Mouse (Mus musculus) bone marrow, adult 2 months (tissue): ENCODE data around the gene Vps4a. TPM values are rescaled to one million over a fixed set of nuclear protein-coding genes. Genes with fewer than 3 reads are reported as not detected.
A peak's percentile ranks its signal among the peaks of the same experiment; 100 is the strongest.

Experiments
- H3K27ac ChIP-seq: fragments of 200-500 bp; 2 replicates; pipeline ENCODE4 v1.5.1; 2012; ENCODE audit warnings: low read depth, mild to moderate bottlenecking, control low read depth, inconsistent platforms, low read length; ENCODE audit not compliant: control insufficient read depth, poor library complexity, insufficient read depth
- H3K4me1 ChIP-seq: fragments of 200-500 bp; 2 replicates; pipeline ENCODE4 v1.6.1; 2011; ENCODE audit warnings: low read length; ENCODE audit not compliant: control insufficient read depth, insufficient read depth
- H3K4me3 ChIP-seq: fragments of 200-500 bp; replicated peaks from 2 replicates; pipeline ENCODE3; 2011; ENCODE audit warnings: mild to moderate bottlenecking, low read depth, low read length, control low read depth; ENCODE audit not compliant: control insufficient read depth
- CTCF ChIP-seq: fragments of 200-500 bp; IDR thresholded peaks from 2 replicates; pipeline ENCODE4 v1.5.1; 2011; ENCODE audit warnings: low read length, control low read depth; ENCODE audit not compliant: control insufficient read depth, insufficient read depth
- POLR2A ChIP-seq: fragments of 200-500 bp; IDR thresholded peaks from 2 replicates; pipeline ENCODE4 v1.6.1; 2011; ENCODE audit warnings: low read depth, mild to moderate bottlenecking, control low read depth, low read length, borderline replicate concordance; ENCODE audit not compliant: control insufficient read depth
- whole genome bisulfite sequencing: fragments of 180-500 bp; shearing (Covaris S2); methylation state at CpG from one replicate; pipeline ENCODE4 v1.1.7; 2018; 5-methylcytosine and 5-hydroxymethylcytosine counted together
- polyA plus RNA-seq: library from polyadenylated mRNA; stranded (reverse); fragments of >200 nt; gene quantifications from 2 replicates; pipeline ENCODE4 v1.2.4, GENCODE M21; 2011; ENCODE audit warnings: low replicate concordance; ENCODE audit not compliant: missing spikeins, insufficient read depth, insufficient read length

Vps4a gene
- polyA plus RNA-seq, 1 experiment, result 34.5 TPM

GRCm38 (mm10) chr8:107056973-107057369 is 25.9 kb downstream of the Vps4a start:
- H3K27ac ChIP-seq, result peak overlapping the region; percentile 23

DNA sequence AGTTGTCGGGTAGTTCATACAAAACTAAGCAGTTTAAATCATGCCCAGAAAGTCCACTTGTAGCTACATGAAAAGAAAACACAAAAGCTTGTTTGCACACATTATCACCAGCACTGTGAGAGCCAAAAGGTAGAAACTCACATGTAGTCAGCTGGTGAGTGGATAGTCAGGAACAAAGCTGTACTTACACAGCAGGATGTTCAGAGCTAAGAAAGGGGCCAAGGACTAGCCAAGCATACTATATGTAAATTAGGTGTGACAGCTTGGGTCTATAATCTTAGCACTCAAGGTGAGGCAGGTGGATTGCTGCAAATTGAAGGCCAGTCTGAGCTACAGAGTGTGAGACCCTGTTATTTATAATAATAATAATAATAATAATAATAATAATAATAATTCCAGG is 31.6 kb downstream of the Vps4a start:
- 91% methylated on average over 1 of the region's 1 CpGs for WGBS
- no peak overlapping the region for H3K4me3 ChIP-seq
- H3K4me1 ChIP-seq, result no peaks in the 10 kb centered on the region
- TF ChIP-seq POLR2A, result no peak
- TF ChIP-seq CTCF, result no peak
- no peak overlapping the region for H3K27ac ChIP-seq

More at GRCm38 (mm10) chr8:107056973-107057369, 25.9 kb downstream of the Vps4a start:
- TF ChIP-seq CTCF (peak; percentile 13; the same call in 1 of the 2 replicates), POLR2A (no peak)
- WGBS, result 1% methylated on average over 33 of the region's 33 CpGs
- H3K4me3 ChIP-seq, result peak overlapping the region; percentile 97
- H3K4me1 ChIP-seq, result peaks cover 1% of the 10 kb centered on the region; the same call in 1 of the 2 replicates

- no peak for TF ChIP-seq CTCF
- no peak for TF ChIP-seq POLR2A
- 49% methylated on average over 17 of the region's 17 CpGs for WGBS
- no peak within 1 kb of the TSS for H3K4me3 ChIP-seq
- H3K4me1 ChIP-seq, result no peaks in the 10 kb centered on the region
- no peak within 1 kb of the TSS for H3K27ac ChIP-seq
Measured at GRCm38 (mm10) chr8:107065511-107066496, 34.8 kb downstream of the Vps4a start, which contains the start of gene Tmed6. Tmed6 (minus strand) TSS chr8:107065644.

- WGBS, result 65% methylated on average over 4 of the region's 4 CpGs
- Histone ChIP-seq H3K4me3 (no peak overlapping the region), H3K4me1 (no peaks in the 10 kb centered on the region), H3K27ac (no peak overlapping the region)
- TF ChIP-seq POLR2A (no peak), CTCF (no peak)
Measured at GRCm38 (mm10) chr8:107073706-107074105, 42.7 kb downstream of the Vps4a start.

- H3K4me3 ChIP-seq, result no peak overlapping the region
- H3K27ac ChIP-seq, result no peak overlapping the region
- H3K4me1 ChIP-seq, result no peaks in the 10 kb centered on the region
- WGBS, result 82% methylated on average over 1 of the region's 1 CpGs
- TF ChIP-seq CTCF (no peak), POLR2A (no peak)
Measured at GRCm38 (mm10) chr8:107074128-107074527, 43.1 kb downstream of the Vps4a start.

- Histone ChIP-seq H3K4me1 (no peaks in the 10 kb centered on the region), H3K27ac (no peak overlapping the region)
Measured at GRCm38 (mm10) chr8:107076239-107076888, 45.3 kb downstream of the Vps4a start.

GRCm38 (mm10) chr8:107085358-107085757 is 54.3 kb downstream of the Vps4a start:
- Histone ChIP-seq H3K4me1 (no peaks in the 10 kb centered on the region), H3K27ac (no peak overlapping the region), H3K4me3 (no peak overlapping the region)
- WGBS, result 95% methylated on average over 17 of the region's 17 CpGs
- no peak for TF ChIP-seq POLR2A
- TF ChIP-seq CTCF, result peak; percentile 58

More at GRCm38 (mm10) chr8:107076239-107076888, 45.3 kb downstream of the Vps4a start:
- no peak for TF ChIP-seq CTCF
- TF ChIP-seq POLR2A, result no peak
- H3K4me3 ChIP-seq, result no peak overlapping the region
- WGBS, result 90% methylated on average over 7 of the region's 7 CpGs

- Histone ChIP-seq H3K4me1 (no peaks in the 10 kb centered on the region), H3K27ac (no peak overlapping the region), H3K4me3 (no peak overlapping the region)
- 92% methylated on average over 5 of the region's 5 CpGs for WGBS
- TF ChIP-seq POLR2A, result no peak
- TF ChIP-seq CTCF, result no peak
Measured at GRCm38 (mm10) chr8:107086018-107086417, 55.0 kb downstream of the Vps4a start.
